Mouse (Mus musculus): ENCODE measurements around the gene Cdc42bpb.

The Cdc42bpb gene

GRCm38 (mm10) chr12:111340692-111341091 is 36.8 kb downstream of the Cdc42bpb start:
- DNase-seq (ENCODE audit: low spot score in 2 of 2): no peak

- no peak for DNase-seq (ENCODE audit: low spot score in 2 of 2)
Measured at GRCm38 (mm10) chr12:111337864-111338354, 39.6 kb downstream of the Cdc42bpb start.

- no peak for DNase-seq (ENCODE audit: low spot score in 2 of 2)
Measured at GRCm38 (mm10) chr12:111333020-111333605, 44.4 kb downstream of the Cdc42bpb start.

- DNase-seq (ENCODE audit: low spot score in 2 of 2): no peak
Measured at GRCm38 (mm10) chr12:111332443-111332842, 45.1 kb downstream of the Cdc42bpb start.

- DNase-seq (ENCODE audit: low spot score in 2 of 2): no peak
Measured at GRCm38 (mm10) chr12:111331573-111331972, 45.9 kb downstream of the Cdc42bpb start.

- no peak for DNase-seq (ENCODE audit: low spot score in 2 of 2)
Measured at GRCm38 (mm10) chr12:111329281-111329680, 48.2 kb downstream of the Cdc42bpb start.

GRCm38 (mm10) chr12:111328360-111328759 is 49.2 kb downstream of the Cdc42bpb start:
- DNase-seq (ENCODE audit: low spot score in 2 of 2): no peak

GRCm38 (mm10) chr12:111325744-111326424 is 51.6 kb downstream of the Cdc42bpb start:
- DNase-seq (ENCODE audit: low spot score in 2 of 2): no peak

- DNase-seq (ENCODE audit: low spot score in 2 of 2): no peak
Measured at GRCm38 (mm10) chr12:111324949-111325348, 52.6 kb downstream of the Cdc42bpb start.

GRCm38 (mm10) chr12:111324536-111324935 is 53.0 kb downstream of the Cdc42bpb start:
- DNase-seq (ENCODE audit: low spot score in 2 of 2): no peak

GRCm38 (mm10) chr12:111323423-111323822 is 54.1 kb downstream of the Cdc42bpb start:
- DNase-seq (ENCODE audit: low spot score in 2 of 2): no peak

- no peak for DNase-seq (ENCODE audit: low spot score in 2 of 2)
Measured at GRCm38 (mm10) chr12:111321832-111322231, 55.7 kb downstream of the Cdc42bpb start.

- no peak for DNase-seq (ENCODE audit: low spot score in 2 of 2)
Measured at GRCm38 (mm10) chr12:111320549-111320948, 57.0 kb downstream of the Cdc42bpb start.

- DNase-seq (ENCODE audit: low spot score in 2 of 2): no peak
Measured at GRCm38 (mm10) chr12:111317694-111318093, 59.8 kb downstream of the Cdc42bpb start.

- no peak for DNase-seq (ENCODE audit: low spot score in 2 of 2)
Measured at GRCm38 (mm10) chr12:111314273-111314672, 63.2 kb downstream of the Cdc42bpb start.

- no peak for DNase-seq (ENCODE audit: low spot score in 2 of 2)
Measured at GRCm38 (mm10) chr12:111311775-111312174, 65.7 kb downstream of the Cdc42bpb start.

- no peak for DNase-seq (ENCODE audit: low spot score in 2 of 2)
Measured at GRCm38 (mm10) chr12:111309931-111310330, 67.6 kb downstream of the Cdc42bpb start.

- DNase-seq (ENCODE audit: low spot score in 2 of 2): no peak
Measured at GRCm38 (mm10) chr12:111309256-111309655, 68.3 kb downstream of the Cdc42bpb start.

- no peak for DNase-seq (ENCODE audit: low spot score in 2 of 2)
Measured at GRCm38 (mm10) chr12:111306821-111307220, 70.7 kb downstream of the Cdc42bpb start.

- no peak for DNase-seq (ENCODE audit: low spot score in 2 of 2)
Measured at GRCm38 (mm10) chr12:111303702-111304337, 73.7 kb downstream of the Cdc42bpb start.

GRCm38 (mm10) chr12:111302018-111302345 is 75.5 kb downstream of the Cdc42bpb start:
- DNase-seq (ENCODE audit: low spot score in 2 of 2): no peak

- no peak for DNase-seq (ENCODE audit: low spot score in 2 of 2)
Measured at GRCm38 (mm10) chr12:111301322-111302017, 76.0 kb downstream of the Cdc42bpb start.

Measured in urinary bladder, postnatal 4 days (tissue).